Mouse (Mus musculus) c-Kit-positive CD71-positive TER-119-negative erythroid progenitor cells, embryonic 14.5 days (primary cell): ENCODE measurements around the gene Tars.

Source experiments
- DNase-seq: peaks from one replicate; pipeline ENCODE4 v3.0.0-alpha.2; 2013; ENCODE audit warnings: low read depth

The Tars gene

DNA sequence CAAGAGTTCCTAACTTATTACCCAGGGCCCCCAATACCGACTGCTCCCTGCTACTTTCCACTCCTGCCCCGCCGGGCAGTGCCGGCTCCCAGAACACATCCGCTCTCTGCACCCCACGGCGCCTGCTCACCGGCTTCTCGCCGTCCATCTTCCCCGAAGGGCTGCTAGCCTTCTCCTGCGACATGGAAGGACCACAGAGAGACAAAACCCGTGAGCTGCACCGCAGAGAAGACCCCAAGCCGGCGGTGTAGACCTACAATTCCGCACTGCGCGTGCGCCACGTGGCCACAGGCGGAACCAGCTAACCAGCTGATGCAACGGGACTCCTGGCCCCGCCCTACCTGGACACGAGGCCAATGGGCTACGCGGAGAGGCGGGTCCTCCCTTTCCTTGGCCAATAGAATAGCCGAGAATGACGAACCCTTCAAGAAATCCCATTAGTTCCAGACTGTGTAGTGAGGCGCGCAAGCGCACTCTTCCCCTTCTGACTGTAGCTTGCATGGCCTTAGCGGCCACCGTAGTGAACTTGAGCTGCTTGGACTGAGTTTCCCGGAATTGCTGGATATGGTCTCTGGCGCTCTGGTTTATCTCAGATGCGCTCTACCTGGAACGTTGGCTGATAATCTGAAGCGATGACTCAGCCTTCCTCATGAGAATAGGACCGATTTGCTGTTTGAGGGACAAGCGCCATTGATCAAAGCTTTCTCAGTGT, at the start of gene Tars:
Gene Tars, minus strand, starts transcription at position 310 of the 712 bp plus-strand sequence.
- peak; percentile 98 for DNase-seq

DNA sequence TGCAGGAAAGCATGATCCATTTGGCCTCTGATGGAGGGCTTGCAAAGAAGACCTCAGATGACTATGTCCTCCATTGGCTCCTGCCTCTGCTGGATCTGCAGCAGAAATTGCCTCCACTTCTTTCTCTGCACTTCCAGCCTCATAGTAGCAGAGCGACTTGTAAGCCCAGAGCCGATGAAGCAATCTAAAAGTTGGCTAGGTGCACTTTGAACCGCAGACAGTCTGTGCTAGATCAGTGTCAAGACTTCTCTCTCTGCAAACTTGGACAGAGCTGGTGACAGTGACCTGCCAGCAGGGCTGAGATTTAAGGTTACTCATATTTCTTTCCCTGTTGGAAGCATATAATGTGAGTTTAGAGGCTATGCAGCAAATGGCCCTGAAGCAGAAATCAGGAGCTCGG, 37.9 kb upstream of the Tars start:
- DNase-seq: no peak

DNA sequence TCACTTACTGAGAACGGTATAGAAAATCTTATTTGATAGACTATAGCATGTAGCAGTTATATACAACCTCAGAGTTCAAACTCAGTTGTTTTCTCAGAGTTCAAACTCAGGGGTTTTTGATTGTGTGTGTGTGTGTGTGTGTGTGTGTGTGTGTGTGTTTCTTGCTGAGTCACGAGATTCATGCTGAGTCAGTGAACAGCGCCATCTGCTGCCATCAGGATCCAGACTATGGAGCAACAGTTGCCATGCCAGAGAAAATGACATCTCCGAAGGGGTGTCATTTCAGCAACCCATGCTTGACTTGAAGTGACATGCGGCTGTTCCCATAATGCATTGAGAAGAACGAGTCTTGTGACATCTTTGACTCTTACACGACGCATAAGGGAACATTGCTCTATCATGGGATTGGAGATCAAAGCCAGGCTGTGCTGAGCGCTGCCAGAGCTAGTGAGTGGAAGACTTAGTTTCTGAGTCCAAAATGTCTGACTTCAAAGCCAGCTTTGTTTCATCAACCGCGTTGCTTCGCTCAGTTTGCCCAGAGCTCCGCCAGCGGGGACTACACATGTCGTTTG, 37.3 kb upstream of the Tars start:
- DNase-seq: no peak

DNA sequence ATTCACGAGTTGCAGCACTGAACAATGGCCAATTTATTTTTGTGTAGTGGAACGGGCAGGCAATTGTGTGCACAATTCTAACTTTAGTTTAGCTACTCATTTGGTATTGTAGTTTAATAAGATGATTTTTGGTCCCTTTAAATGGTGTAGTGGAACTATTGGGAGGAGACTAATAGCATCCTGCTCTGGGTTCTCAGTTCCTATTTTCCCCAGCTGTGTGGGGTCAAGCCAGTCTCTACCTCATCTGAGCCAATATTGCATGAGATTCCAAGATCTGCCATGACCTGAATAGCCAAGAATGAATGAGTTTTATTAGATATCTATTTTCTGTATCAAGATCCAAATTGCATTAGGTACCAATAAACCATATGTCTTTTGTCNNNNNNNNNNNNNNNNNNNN, 27.4 kb upstream of the Tars start:
- DNase-seq: no peak

DNA sequence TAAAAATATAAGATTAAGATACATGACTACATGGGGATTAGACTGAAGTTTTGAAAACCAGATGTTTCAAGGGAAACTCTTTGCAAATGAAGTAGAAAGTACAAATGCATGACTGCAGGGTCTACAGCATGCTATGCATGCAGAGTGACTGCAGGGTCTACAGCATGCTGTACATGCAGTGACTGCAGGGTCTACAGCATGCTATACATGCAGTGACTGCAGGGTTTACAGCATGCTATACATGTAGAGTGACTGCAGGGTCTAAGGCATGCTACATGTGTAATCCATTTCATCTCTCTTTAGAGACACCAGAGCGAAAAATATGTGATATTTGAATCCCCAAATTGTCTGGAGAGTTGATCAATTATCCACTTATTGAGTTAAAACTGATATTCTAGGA, 14.0 kb upstream of the Tars start:
- DNase-seq: no peak

DNA sequence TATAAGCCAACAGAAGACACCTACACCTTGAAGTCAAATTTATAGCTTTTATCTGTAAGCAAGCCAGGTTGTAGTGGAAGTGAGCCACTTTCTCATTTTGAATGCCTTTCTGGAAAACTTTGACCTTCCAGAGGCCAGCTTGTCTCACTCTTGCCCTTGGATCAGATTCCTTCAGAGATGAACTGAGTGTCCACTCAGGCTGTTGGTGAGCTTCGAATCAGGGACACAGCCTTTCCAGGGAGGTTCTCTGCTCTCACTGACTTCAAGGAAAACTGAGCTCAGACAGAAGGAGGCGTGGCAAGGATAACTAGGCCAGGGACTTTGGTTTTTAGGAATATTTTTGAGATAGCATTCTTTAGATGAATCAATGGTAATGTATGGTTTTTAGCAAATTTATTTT, 13.1 kb upstream of the Tars start:
- DNase-seq: no peak

DNA sequence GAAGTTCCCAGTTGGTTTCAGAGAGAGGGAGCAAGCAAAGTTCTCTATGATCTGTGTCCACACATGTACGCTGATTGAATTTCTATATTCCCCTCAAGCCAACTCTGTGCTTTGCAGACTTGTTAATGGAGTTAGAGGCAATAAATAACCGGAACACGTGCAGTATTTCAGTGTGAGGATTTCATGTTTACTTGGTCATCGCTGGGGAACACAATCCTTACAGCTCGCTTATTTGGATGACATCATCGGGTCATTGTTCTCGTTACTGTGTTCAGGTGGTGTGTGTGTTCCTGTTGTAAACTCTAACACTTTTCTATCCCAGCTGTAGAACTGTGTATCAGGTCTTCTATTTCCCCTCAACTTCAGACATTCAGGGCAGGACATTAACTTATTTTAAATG, 12.4 kb upstream of the Tars start:
- DNase-seq: no peak

DNA sequence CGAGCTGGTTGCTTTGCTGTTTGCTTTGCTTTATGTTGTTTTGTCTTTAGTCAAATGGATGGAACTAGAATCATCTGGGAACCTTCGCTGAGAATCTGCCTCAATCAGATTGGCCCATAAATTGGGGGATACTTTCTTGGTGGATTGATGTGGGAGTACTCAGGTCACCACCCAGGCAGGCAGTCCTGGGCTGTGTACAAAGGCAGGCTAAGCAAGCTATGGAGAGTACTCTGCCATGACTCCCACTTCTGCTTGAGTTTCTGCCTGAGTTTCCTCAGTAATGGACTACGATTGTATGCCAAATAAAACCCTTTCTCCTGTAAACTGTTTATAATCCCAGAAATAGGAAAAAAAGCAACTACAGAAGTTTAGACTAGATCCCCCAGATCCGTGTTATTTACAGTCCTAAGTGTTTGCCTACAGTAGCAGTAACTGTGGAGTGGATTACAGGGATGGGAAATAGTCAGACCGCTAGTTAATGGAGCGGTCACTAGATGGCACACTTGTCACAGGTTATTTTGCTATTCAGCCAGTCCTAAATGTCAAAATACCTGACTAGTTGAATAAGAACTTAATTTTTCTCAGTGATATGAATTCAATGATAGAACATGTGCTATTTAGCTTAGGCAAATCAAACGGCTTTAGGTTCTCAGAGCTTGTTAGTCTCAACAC, 8.8 kb upstream of the Tars start:
- no peak for DNase-seq

DNA sequence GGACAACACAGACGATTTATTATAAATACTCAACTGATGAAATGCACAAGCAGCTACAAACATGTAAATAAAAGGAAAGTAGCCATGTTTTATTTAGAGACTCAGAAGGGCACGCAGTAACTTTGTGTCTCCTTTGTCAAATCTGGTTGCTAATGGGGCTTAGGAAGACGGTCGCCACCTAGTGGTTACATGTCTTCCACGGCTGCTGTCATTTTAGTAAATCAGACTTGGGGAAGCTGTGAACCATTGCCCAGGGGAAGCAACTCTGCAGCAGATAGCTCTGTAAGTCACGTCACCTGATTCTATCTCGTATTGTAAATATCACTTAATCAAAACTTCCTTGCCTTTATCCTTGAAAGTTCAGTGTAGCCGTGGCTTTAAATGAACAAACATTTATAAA, 7.9 kb upstream of the Tars start:
- peak; percentile 59 for DNase-seq

DNA sequence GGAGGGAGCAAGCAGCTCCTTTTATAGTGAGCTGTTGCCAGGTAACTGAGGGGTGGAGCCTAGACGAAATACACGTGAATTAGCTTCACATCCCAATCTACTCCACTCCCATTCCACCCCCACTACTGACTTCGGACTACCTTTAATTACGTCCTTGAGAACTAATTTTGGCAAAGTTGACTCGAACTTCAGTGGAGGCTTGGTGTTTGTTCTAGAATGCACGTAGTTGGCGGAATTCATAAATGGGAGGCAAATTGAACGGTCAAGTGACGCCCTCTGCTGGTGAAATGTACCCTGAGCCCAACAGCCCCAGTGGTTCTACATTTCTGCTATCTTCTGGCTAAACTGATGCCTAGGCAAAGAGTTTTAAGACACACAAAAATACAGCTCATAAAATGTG, 7.3 kb upstream of the Tars start:
- no peak for DNase-seq

DNA sequence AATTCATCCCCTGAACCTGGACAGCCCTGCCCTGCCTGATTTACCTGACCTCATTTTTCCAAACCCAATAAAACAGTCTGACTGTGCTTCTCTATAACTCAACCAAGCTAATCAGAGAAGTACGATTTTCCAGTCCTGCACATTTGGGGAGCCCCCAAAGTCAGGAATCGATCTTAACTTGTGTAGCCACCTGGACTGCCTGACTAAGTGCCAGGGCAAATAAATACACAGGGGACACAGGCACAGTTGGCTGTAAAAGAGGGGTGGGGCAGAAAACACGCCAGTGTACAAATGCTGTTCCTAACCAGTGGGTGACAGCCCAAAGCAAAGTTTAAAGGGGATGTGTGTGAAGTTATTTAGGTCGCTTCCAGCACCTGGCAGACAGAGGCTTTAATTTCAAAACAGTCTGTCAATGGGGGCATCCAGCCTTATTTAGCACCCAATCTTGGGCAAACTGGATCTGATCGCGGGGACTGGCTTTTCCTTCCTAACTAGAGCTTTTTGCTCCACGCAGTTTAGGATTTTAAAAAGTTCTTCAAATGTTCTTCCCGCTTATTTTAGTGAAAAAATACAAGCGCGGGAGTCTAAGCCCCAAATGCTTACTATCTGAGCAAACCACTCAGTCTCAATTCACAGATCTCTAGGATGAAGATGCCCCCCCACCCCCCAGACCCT, 652 bp downstream of the Tars start:
- DNase-seq: no peak

DNA sequence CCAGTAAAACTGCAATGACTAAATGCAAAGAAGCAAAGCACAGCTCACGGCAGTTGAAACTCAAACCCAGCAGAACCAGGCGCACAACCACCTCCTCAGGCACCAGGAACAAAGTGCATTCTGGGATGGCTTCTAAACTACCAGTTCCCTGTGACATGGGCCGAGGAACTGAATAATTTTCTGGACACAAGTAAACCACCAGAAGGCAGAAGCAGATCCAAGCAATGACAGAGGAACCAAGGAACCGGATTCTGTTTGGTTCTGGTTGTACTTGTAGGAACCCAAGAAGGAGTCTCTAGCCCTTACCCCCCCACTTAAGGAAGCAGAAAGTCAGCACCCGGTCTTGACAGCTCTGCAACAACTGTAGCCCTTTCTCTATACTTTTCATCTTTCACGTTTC, 3.0 kb downstream of the Tars start:
- no peak for DNase-seq

DNA sequence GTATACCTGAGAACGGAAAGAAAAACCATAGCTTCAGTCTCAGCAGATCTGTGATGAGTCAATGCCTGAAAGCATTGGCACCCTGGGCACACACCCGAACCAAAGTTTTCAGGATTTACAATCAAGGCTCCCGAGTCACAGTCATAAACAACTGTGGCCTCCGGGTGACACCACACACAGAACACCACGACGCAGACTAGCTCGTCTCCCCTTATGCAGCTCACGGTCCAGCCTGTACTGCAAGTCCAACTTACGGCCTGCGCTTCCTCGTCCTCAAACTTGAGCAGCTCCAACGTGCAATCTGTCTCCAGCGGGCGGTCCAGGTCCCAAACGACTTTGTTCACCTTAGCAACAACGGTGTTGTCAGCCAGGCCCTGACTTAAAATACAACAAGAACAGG, 6.6 kb downstream of the Tars start:
- no peak for DNase-seq

DNA sequence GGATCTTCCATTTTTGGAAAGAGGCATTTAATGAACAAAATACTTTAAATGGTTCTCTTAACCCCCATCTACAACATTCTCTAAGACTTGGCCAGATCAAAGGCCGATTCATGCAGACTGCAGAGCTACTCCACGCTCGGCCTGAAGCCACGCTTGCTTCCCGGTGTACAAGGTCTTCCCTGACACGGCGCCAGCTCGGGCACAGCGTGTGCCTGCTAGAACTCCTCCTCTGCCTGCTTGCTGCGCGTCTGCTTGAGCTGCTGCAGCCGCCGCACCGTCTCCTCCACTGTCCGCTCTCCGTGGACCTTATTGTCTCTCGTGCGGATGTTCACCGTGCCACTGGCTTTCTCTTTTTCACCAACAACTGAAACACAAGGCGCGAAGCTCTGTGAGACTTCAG, 15.7 kb downstream of the Tars start:
- no peak for DNase-seq

DNA sequence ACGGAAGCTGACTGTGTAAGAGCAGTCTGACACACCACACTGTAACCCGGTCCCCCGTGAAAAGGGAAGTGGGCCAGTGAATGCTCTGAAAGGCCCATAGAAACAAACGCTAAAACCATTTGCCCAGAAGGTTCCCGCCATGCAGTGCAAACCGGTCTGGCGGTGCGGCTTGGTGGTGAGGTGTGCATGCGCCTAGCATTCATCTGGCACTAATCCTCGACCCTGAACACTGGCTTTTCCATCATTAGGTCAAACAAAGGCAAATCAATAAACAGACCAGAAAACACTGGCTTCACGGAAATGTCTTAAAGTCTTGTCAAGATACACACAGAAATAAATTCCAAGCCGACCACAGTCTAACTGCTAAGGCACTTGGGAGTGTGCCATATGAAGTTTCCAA, 16.9 kb downstream of the Tars start:
- DNase-seq: no peak

DNA sequence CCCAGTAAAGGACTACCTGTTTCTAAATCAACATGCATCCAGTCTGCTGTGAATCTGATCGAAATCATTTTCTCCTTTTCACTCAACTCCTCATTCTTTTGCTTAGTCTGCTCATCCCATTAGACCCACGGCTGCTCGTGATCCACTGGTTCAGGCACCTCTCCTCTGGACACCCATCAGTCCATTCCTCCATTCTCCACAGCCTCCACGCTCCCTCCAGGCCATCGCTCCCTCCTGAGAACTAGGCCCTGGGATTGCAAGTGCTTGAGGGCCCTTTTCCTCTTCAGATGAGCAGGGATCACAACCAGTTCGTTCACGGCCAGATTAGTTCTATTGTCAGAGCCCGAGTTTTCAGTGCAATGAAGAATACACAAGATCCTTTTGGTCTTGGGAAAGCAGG, 18.8 kb downstream of the Tars start:
- no peak for DNase-seq

DNA sequence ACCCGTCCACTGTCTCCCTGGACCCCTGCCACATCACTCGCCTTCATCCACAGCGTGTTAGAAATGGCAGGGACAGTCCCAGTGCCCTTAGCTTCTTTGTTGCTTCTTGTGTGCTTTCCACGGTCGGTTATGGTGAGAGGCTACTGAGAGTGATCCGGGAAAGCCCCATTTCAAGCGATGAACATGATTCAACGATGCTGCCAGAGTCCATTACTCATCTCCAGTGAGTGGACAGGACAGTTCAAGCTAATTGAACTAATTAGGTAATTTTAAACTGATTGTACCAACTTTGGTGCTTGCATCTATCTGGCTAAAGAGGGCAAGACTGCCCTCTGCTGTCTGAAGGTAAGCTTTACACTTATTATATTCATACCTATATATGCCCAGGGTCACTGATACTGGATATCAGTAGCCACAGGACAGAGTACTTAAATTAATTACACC, 19.4 kb downstream of the Tars start:
- peak; percentile 17 for DNase-seq

DNA sequence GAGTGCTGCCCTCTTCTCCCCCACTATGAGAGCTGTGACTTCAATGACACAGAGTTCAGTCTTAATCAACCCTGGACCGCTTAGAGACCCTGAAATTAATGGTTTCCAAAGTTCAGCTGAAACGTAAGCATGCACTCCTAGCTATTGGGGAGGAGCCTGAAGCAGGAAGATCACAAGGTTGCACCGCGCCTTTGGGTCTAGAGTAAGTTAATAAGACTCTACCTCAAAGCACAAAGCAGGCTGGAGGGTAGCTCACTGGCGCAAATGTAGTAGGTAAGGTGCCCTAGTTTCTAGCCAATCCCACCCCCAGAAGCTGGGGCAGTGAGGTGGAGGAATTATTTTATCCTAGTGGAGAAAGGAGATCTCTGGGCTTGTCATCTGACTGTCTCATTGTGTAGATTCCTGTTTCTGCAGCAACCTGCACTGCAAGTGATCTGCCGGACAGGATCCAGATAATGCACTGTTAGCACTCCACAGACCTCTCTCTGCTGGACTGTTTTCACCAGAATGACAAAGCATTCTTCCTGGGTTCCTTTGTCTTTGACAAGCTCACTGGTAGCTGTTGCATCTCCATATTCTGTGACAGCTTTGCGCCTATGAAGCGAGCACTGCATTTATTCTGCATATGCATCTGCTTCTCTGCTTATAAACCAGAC, 19.9 kb downstream of the Tars start:
- DNase-seq: no peak

DNA sequence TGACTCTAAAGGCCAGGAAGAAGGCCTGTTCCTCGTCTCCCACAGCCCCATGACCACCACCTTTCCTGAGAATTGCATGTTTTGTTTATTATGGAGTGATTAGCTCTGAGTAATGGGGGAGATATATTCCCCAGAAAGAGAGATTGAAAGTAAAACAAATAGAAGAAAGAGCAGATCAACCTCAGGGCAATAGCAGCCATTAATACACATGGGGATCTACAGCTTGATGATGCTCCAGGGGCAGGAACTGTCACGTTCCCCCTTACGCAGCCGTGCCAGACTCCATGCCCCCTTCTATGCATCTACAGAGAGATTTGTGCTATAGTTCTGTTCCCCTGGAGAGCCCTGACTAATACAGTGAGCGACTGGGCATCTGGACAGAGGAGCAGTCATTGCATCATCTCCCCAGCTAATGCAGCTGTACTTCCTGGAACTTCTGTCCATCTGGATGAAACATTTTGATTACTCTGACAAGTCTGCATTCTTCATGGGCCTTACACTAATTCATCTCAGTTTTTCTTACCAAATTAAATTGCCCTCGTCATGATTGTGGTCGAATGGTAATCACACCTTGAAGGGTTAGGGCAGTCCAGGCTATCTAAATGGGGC, 28.9 kb downstream of the Tars start:
- no peak for DNase-seq

DNA sequence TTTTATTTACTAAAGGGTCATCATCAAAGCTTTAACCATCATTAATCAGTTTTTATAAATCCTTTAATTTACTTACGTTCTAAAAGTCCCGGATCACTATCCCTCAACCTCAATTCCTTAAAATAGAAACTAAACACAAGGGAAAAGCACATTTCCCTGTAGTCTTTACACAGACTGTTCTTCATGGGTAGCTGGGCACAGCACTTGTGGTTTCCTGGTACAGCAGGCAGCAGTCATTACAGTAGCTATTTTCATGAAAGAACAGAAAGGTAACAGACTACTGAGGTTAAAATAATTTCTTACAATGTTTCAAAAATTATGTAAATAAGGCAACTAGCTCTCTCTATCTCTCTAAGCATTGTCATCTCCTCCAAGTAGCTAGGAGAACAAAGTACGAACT, 29.9 kb downstream of the Tars start:
- DNase-seq: no peak

DNA sequence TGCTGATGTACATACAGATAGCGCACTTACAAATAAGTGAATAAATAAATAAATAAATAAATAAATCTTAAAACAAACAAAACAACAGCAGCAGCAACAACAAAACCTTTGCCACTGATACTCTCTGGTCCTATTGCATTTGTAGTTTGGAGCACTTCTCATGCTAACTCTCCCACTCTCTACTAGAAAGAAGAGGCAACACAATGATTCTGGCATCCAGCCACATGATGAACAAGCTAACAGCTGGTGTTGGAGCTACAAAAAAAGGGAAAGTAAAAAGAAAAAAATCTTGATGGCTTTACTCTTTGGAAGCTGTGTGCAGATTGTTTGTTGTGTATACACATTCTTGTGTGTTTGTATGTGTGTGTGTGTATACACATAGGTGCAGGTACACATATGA, 34.7 kb downstream of the Tars start:
- no peak for DNase-seq

DNA sequence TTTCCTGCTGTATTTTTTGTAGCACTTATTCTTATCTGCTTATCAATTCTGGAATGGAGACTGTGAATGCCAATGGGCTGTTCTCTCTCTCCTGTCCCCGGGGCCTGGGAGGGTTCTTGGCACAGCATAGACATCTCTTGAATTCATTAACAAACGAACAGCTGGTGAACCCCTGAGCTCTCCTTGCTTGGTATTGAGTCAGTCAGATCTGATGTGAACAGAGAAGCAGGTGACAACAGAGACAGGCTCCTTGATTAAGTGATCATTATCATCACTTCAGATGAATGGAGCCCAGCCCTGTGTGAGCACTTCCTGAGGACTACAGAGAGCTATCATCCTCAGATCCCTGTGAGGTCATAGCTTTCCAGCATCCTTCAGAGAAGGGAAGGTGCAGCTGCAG, 35.4 kb downstream of the Tars start:
- no peak for DNase-seq
